Mouse (Mus musculus) retina, postnatal 1 day (tissue): Measurements from ENCODE around the gene Hexim2.

Experiments used
- DNase-seq: peaks from one replicate; pipeline ENCODE4 v3.0.0-alpha.2; 2012

Gene Hexim2

DNA sequence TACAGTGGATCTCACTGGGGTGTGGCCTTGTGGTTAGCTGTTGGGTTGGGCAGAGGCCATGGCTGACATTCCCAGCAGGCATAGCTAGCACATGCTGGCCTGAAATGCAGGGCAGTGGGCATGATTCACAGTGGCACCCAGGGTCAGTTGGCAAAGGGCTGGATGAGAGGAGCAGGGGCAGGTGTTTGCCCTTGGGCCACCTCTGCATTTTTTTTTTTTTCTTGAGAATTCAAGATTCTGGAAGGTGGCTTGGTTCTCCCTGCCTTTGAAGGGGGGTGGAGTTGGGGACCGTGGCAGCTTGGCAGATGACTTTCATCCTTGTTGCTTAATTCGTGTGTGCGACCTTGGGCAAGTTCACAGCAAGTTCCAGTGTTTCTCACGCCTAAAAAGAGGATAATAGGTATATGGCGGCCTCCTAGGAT lies 42.2 kb downstream of the Hexim2 start:
- DNase-seq, result no peak

DNA sequence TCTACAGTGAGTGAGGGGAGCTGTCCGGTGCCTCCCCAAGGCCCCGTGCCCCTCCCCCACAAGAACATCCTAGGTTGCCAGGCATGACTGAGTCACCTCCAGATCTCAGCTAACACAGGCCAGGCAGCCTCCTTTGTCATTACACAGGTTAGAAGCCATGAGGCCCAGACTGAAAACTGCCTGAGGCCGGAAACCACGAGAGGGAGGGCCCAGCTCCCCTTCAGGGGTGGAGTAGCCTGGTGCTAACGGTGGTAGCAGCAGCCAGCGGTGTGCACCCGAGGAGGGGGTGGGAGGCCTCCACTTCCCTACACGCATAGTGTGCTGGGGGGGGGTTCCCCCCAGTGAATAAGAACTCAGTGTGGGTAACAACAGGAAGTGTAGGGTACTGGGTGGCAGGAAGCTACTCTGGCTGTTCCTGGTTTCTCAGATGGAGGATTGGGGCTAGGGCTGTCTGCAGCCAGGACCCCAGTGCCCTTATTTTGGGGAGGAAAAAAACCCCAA lies 42.7 kb downstream of the Hexim2 start:
- DNase-seq, result no peak

DNA sequence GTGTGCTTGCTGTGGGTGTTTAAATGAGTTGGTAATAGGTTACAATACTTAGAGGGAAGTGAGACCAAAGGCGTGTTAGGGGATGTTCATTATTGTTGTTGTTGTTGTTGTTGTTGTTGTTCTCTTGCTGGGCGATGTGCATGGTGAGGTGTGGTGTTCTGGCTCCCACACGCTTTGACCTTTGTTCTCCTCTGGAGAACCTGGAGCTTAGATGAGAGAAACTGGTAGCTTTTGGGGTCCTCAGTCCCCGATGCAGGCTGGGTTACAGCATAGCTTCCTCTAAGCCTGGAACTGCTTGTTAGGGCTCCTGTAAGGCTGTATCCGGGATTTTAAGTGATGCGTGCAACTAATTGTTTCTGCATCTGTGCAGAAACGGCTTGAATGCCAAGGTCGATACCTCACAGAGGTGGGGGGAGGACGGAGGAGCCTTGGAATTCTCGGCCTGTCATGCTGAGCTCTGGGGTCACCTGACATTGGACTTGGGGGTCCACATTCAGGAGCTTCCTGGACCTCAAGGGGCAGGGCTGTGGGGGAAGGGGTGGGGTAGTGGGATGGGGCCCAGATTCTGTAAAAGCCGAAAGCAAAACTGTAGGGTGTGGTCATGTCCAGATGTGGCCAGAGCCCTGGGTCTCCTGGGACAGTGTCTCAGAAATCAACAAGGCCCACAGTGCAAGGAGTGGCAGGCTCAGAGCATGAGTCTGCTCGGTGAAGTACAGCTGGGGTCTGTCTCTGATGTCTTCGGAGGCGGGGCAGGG lies 43.6 kb downstream of the Hexim2 start:
- DNase-seq, result no peak

DNA sequence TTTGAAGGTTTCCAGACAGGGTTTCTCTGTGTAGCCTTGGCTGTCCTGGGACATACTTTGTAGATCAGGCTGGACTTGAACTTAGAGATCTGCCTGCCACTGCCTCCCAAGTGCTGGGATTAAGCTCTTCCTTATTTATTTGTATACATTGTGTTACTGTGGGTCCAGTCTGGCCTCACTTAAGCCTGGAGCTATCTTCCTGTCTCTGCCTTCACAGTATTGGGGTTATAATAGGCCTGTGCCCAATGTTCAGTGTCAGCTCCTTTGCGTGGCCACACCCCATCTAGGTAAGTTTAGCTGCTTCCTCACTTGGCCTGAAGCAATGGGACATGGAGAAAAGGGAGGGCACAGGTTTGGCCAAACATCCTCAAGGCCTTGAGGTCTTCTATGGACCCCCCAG lies 44.3 kb downstream of the Hexim2 start:
- DNase-seq, result no peak

DNA sequence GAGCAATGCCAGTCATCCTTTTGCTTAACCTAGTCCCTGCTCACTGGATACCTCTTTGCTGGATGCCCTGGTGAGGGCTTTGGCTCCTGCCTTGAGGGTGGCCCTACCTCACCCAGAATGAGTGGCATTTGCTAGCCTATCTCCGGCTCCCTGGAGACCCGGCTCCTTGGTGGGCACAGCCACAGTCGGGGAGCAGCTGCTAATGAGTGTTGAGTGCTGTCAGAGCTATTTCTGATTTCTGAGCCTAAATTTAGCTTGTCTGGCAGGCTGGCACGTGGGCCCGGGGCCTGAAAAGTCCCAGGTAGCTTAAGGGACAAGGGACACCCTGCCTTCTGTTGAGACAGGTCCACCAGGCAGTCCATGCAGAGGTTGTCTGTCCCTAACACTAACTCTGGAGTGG lies 45.0 kb downstream of the Hexim2 start:
- DNase-seq, result no peak

DNA sequence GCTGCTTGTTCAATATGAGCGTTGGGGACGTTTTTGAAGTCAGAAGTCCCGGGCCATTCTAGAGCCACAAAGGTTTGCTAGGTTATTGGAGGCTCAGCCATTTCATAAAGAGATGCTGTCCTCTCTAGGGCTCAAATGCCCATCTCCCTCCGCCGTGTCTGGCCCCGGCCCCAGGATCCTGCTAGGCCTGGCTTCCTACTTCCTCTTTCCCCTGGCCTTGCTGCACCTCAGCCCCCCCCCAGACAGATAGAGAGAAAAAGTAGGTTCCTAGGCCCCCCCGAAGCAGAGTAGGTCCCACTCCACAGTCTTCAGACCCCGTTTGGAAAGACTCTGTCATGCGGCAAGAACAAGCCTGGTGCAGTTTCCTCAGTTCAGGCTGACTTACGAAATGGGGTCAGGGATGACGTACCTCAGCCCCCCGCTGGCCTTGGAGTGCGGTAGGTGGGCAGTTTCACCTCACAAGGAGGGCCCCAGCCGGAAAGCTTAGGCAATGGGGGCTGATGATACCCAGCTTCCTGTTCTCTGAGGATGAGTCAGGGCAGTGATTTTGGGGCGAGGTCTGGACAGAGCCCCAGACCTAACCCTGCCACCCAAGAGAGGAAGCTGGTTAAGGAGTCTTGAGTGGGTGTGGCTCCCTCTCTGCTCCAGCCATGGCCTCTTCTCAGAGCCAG lies 45.7 kb downstream of the Hexim2 start:
- no peak for DNase-seq

DNA sequence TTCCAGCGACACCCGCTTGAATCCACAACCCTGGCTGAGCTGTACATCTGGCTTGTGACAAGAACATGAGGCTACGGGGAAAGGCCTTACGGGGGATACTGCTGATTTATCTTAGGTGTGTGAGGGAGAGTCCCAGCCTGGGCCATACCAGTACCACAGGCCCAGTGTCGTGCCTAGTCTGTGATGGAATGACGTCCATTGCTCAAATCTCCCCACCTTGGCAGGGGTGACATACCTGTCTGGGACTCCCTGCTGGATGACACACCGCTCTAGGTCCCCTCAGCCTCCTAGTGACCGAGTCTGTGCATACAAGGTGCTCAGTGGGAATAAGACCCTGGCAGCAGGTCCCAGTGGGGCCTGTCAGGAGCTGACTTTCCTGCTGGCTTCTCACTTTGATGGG lies 46.5 kb downstream of the Hexim2 start:
- DNase-seq, result no peak

DNA sequence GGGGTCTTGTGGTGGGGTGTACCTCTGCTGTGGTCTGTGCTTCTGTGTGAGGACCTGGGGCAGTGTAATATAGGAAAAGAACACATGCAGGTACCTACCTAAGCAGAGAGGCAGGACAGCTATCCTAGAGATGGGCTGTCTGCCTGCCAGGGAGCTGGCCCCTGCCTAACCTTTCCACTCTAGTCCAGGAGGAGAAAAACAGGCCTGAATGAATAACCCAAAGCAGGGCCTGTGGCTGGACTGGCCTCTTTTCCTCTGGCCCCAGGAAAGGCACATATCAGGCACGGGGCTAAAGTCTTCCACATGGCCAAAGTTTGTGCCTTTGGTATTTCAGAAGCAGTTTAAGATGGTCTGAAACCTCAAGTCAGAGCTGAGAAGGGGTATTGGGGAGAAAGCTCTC lies 48.2 kb downstream of the Hexim2 start:
- no peak for DNase-seq

DNA sequence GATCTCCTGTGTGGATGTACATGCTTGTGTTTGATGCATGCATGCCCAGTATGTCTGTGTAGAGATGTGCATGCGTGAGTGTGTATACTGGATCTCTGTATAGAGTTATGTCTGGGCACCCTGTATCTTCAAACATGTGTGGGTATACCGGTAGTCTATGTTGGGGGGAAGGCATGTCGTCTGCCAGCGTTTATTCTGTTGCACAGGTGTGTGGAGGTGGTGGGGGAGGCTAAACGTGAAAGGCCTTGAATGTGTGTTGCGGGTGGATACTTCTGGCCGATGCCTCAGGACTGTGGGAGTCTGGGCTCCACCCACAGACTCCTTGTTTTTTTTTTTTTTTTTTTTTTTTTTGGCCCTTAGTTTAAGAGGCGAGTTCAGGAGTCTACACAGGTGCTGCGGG lies 49.1 kb downstream of the Hexim2 start:
- no peak for DNase-seq

DNA sequence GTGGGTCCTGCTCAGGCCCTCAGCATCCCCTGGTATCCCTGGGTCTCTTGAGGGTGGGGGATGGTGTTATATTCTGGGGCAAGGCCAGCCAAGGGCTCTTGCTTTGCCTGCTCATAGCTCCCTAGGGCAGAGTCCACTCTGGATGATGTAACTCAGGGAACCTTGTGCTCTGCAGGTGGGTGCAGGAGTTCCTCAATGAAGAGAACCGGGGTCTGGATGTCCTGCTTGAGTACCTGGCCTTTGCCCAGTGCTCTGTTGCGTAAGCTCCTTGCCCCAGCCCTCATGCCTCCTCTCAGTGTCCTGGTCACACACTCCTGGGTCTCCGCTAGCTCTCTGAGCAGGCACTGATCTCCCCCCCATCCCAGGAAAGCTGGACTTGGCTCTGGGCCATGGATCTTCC lies 49.7 kb downstream of the Hexim2 start:
- DNase-seq, result no peak

DNA sequence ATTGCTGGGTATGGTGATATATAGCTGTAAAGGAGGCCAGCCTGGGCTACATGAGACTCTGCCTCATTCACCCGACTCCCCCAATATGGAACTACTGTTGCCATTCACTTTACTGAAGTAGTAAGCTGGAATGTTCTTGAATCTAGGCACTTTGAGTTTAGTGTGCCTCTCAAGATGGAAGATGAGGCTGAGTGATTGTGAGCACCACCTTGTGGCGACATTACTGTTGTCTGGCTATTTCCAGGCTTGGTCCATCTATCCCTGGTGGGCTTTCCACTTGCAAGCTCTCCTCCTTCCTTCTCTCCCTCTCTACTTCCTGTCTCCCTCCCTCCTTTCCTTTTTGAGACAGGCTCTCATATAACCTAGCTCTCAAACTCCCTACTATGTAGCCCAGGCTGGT lies 52.7 kb downstream of the Hexim2 start:
- peak; percentile 73 for DNase-seq
